Mouse (Mus musculus) left cerebral cortex, adult 8-10 months (tissue): Measurements from ENCODE around the gene Arl15. TPM values are rescaled to one million over a fixed set of nuclear protein-coding genes. Genes with fewer than 3 reads are reported as not detected.

ENCODE experiments used
- DNase-seq, 2 experiments: peaks; one replicate each; pipeline ENCODE4 v3.0.0; 2022; ENCODE audit warnings: low spot score in 2 of 2
- total RNA-seq, 4 experiments: library from RNA; stranded (reverse); gene quantifications; 2 replicates each; pipeline ENCODE4 v1.2.4; 2022

Arl15 gene
- total RNA-seq, 4 experiments from 2014 or later: 29.9 to 36.1 (median 33.4) TPM

DNA sequence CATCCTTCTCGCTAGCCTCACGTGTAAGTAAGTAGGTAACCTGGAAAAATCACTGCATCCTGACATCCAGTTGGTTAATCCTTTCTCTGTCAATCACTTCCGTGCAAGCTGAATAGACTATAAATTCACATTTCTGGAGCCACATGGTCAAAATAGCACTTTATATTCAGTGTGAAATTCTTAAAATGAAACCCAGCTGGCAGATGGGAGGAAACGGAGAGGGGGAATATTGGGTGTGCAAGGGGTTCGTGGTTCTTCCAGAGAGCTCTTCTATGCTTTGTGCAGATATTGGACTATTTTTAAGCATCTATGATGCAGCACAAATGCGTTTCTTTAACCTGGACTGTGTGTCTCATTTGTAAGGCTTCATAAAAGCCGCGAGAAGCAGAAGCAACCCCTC, 344.6 kb downstream of the Arl15 start:
- peak in 1 of 2 experiments; percentile 24 for DNase-seq

DNA sequence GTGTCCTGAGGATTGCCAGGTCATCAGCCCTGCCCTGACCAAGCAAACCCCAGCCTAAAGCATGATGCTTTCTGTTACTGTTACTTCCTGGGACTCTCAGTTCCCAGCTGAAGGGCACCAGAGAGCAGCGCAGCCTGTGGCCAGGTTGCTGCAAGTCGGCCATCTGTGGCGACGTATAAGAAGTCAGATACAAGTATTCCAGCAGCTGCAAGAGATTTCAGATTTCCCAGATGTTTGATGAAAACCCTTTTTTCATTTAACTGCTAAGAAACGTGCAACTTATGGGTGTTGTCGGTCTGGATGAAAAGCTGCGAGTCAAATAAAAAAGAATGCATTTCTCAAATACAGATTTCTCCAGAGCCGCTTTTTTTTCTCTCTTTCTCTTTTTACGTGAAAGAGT, 345.3 kb downstream of the Arl15 start:
- no peak for DNase-seq

DNA sequence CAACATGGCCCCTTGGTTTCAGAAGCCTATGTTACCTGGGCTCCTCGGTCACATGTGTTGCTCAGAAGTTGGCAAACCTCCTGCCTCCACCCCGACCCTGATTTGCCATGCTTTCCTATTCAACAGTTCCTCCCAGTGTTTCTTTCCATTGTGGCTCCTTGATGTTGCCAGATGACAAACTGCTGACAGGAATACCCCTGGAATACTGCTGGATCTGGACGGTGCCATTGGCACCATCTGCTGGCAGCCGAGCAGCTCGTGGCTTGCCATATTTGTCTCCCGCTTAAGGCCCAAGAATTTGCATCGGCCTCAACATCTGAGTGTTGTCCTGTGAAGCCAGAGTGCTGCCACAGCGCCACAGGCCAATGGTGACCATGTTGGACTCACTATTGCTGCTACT, 348.5 kb downstream of the Arl15 start:
- no peak for DNase-seq

DNA sequence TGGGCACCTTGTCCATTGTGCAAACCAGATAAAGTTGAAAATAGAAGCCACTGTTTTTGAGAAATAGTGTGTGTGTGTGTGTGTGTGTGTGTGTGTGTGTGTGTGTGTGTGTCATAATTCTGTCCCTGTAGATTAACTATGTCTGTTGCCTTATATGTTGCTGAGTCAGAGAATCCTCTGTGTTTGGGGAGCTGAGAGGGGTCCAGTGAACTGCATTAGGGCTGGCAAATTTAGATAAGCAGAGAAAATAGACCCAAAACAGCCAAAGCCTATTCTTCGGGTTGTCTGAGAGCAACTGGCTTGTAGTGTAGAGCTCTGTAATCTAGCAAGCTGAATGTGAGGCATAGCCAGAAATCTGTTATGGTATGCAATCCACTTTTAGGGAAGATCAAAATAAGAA, 348.9 kb downstream of the Arl15 start:
- DNase-seq: no peak

DNA sequence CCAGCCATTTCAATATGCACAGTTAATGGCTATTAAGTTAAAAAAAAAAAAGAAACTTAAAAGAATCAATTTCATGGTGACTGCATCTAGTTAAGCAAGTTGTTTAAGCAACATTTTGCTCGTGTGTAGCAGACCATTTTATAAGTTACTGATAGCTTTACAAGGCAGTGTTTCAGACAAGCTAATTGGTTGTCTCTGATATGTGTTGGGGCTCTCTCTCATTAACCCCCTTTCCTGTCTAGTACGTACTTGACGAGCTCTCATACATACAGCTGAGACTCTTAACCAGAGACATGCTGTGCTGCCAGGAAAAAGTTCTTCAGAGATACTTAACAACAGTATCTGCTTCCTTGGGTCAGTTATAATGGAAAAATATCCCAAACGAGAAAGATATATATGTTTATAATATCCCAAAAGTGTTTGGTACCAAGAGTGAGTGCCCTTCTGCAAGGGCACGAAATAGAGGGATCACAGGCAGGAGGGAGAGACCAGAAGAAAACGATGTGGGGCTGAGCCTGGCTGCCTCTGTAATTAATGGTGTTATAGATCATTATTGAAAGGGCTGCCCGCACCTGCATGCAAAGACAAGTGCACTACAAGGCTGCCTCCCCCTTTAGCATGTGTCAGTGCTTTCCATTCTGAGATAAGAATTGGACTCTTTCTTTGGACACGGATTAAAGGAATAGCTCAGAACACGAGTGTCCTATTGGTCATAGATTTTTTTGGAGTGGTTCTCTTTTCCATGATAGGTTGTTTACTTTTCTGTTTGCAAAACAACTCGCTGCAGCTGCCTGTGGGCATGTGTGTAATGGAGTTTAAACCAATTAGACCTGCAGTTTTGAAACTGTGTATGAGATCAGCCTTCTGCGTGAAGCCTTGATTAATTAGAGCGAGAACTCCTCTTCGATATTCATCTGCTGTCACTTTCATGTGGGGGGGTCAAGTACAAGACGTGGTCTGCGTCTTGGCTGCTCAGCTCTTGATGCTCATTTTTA, 350.0 kb downstream of the Arl15 start:
- DNase-seq: no peak

DNA sequence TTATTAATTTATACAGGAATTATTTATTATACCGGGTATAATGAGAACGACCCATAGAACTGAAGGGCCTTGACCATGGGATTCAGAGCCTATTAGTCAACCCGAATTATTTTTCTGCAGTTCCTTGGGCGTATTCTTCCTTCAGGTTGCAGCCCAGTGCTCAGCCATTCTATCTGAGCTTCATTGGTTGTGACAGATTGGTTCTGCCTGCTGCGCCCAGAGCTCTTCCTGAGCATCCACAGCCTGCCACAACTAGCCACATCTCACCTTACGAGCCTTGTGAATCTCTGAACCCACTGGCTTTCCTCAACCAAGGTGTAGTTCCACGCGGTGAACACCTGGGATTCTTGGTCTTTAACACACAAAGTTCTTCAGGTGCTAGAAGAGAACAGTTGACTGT, 350.9 kb downstream of the Arl15 start:
- no peak for DNase-seq

DNA sequence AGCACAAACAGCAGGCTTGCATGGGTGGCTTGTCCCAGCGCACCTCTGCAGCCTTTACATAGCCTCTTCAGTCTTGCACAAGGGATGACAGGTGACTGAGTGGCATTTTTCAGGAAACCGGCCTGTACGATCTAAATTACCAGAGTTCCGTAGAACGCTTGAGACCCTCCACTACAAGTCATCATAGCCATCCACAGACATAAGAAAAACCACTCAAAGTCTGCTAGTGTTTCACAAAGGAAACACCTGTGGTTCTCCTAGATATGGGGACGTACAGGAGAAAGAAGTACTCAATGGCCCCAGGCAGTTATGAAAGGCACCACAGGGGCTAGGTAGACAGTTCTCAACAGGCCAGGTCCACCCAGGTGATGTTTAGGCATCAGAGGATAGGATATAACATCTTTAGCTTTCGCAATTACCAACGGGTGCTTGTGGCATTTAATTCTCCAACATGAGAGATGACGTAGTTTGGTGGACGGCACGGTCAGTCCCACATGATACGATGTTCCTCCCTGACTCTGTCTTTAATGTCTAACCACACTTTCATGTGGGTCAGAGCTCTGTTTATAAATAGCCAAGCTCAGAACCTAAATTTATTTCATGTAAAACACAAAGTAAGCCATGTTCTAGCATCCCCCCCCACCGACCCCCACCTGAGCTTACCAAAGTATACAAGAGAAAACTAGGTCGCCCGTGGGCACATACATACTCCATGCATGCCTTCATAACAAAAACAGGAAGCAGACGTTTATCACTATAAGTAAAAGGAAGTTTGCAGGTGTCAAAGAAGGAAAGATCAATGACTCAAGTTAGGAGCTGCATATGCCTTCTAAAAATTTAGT, 356.8 kb downstream of the Arl15 start:
- no peak for DNase-seq

DNA sequence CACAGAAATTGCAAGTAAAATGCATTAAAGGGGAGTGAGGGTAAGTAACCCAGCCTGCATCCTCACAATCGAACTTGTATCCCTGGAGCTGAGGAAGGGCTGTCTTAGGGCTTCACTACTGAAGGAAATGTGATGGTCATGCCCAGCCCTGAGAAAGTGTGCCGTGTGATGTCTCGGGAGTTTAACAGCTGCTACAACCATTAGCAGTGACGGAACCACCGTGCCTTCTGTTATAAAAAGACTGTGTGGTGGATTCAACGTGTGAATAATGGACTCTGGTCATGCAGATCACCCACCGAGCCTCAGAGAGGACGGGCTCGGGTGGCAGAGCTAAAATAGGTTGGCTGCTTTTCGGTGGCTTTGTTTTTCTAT, 357.4 kb downstream of the Arl15 start:
- DNase-seq: no peak

DNA sequence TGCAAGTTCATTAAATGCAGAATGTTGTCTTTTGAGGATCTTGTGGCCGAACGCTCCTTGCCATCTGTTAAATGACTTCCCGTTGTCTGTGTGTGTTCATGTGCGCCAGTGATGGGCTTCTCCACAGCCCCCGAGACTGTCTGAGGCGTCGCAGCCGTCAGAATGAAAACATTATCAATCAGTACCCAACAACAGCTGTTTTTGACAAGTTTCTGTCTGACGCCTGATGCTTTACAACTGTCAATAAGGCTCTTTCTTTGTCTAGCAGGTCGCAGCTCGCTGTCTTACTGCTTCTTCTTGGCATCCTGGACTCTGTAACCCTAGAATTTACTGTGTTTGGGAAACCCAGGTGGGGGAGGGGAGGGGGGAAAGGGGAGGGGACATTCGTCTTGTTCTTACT, 362.4 kb downstream of the Arl15 start:
- DNase-seq: no peak

DNA sequence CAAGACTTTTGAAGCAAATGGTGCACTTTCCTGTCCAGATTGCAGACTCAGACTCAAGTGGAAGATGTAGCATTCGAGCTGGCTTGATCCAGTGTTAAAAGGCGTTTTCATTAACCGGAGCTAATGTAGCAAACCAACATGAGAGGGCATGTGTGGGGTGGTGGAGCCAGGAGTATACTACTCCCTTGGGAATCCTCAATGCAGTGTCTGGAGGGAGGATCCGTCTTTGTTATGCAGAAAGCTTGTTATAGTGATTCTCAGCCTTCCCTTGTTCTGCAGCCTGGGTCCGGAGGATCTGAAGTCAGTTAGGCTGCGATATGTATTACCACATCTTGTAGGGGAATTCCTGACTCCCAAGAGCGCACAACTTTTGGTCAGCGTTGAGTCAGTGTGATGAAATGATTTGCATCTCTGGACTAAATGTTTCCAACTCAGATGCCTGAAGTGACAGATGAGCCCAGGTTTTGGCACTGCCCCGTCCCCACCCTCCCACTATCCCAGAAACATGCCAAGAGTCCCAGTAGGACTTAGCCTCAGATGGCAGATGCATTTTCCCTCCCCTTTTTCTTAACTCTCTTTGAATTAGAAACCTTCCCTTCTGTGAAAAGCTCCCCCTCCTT, 363.9 kb downstream of the Arl15 start:
- no peak for DNase-seq

DNA sequence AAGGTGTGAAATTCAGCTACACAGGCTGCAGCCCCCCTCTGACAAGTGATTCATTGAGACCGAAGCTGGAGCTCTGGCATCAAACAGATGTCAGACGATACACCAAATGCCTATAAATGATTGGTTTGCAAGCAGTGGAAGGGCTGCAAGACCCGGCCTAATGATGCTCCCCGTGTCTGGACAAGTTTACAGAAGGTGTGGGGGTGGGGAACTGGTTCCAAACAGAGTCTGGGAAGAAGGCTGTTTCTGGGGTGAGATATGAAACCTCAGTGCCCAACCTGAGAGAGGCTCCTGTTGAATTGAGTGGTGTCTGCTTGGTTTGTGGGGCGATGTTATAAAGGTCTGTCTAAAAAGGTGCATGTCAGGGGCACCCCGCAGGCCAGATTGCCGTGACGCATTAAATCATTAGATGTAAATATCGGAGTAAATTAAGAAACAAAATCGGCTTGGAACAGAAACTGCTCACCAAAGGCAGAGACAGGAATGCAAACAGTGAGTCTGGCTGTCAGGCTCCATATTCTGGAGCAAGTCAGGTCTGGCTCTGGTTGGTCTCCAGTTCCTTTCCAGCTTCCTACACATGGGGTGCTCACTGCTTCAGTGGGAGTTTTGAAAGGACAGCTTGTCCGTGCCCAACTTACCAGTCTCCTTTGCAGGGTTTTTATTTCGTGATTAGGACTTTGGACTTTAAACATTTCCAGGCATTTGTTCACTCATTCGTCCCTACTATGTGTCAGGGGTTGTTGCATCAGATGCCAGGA, 365.5 kb downstream of the Arl15 start:
- no peak for DNase-seq

DNA sequence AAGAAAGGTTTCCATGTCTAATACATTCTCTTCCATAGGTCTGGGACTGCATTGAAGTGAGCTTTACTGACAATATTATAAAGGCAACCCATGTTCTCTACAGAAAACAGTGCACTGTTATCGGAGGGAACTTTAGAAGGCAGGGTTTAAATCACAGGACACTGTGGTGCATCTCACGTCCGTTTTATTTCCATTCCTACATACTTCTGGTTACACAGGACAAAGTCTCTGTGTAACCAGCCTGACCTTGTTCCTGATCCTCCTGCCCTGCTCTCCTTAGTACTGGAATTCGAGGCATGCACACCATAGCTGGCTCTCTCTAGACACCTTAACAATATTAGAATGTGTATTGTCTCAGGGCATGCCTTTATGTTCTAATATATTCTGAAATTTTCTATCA, 368.4 kb downstream of the Arl15 start:
- DNase-seq: no peak

DNA sequence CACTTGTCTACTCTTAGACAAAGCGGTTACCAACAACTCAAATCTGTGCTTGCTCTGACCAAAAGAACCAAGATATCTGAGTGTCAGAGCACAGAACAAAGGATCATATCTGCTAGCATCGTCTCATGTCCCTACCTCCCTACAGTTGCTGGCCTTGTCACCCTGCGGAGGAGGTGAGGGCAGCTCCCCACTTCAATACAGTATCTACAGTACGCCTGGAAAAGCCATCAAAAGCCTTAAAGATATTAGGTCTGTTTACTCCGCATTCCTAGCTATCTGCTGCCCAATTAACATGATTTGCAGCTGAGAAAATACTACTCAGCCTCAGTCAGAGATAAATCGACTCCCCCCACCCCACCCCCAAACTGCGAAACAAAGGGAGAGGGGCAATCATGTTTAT, 371.3 kb downstream of the Arl15 start:
- DNase-seq: no peak

DNA sequence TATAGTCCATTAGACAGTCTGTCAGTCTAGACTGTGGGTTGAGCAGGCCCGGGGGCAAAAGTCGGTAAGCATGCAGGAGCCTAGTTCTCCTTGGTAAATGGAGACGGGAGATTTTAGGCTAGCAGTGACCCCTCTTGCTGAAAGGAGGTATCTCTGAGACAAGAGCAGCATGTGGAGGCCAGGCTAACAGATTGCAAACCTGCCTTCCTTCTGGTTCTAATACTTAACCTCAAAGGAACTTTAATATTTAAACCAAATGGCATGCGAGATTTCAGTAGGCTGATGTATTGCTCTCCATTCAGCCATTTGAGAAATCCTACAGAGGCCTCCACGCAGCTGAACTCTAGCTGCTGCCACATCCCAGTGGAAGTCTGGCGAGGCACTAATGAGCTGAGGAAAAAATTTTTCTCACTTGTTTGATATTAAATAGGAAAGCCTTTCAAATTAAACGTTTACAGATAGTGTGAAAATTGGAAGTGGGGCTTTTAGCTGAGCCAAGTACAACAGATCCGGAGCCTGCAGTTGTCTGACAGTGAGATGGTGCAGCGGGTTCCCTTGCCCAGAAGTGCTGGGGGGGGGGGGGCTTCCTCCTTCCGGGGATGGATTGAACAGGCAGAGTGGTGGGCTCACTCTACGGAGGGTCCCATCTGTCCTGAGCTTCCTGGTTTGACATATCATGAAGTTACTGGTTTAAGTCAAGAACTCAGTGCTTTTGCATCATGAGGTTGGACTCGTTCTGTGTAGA, 372.3 kb downstream of the Arl15 start:
- no peak for DNase-seq

DNA sequence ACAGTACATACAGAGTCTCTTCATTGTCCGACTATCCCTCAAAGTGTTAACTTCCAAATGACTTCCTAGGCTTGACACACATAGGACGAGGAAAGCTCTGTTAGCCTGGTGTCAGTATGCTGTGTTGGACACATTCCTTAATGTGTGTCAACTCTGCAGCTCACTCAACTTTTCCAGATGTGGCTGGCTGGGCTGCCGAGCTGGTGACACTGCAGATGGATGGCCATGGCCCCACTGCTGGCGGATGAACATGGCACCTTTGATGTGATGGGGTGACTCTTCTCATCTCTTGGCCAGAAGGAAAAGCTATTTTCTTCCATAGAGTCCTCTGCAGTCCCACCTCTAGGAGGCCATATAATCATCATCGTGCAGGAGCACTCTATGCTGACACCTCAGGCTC, 375.8 kb downstream of the Arl15 start:
- DNase-seq: no peak

DNA sequence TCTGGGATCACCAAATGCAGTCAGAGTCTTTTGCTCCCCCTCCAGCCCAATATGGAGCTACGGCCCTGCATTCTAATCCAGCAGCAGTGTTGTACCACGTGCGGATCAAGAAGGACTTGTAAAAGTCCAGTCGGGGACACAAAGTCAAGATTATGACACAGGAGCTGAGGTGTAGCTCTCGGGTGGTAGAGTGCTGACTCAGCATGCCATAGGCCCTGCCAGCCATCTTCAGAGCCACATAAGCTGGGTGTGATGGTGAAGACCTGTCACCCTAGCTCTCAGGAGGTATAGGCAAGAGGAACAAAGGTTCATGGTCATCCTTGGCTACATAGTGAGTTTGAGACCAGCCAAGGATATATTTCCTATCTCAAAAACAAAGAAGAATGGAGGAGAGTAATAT, 377.2 kb downstream of the Arl15 start:
- DNase-seq: no peak

DNA sequence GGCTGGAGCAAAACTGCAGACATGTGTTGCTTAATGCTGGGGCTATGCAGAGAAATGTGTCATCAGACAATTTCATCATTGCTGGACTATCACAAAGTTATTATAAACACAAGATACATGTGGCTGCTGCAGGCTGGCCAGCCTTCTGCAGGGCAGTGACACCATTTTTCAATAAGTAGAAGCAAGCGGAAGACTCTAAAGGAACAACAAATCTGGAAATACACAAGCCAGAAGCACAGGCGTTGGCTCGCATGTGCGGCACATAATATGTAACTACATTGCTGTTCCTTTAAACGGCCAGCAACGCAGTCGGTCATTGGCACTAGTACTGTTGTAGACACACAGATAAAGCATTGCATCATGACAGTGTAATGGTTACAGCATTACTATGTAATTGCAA, 393.8 kb downstream of the Arl15 start:
- DNase-seq: no peak

DNA sequence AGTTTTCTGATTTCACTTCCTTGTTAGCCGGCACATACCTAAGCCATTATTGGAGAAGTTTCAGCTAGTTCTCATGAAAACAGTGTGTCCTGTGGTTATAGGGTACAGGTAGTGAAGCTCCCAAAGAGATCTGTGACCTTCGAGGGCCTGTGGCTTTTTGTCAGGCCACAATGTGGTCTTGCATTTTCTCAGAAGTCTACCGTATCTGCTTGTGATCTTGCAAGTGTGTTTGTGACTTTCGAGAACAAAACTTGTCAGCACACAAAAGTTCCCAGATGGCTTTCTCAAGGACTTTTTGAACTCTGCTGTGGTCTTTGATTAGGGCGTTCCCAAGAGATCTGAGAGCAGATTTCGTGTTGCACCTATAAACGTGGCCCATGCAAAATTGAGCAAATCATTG, 394.5 kb downstream of the Arl15 start:
- DNase-seq: no peak

DNA sequence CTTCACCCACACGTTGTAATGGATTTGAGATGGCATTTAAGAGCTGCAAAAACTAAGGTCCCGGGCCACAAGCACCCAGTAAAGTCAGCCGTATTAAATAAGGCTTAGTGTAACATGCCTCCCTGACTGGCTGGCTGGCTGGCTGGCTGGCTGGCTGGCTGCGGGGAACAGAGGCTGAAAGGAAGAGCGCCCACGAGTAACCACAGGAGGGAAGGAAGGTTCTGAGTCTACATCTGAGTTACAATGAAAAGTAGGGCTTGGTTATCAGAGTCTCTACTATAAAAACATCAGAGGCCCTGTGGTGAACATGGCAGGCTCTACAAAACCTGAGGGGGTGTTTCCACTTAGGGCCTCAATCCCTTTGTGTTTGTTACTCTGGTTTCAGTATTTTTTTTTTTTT, 395.1 kb downstream of the Arl15 start:
- DNase-seq: no peak

DNA sequence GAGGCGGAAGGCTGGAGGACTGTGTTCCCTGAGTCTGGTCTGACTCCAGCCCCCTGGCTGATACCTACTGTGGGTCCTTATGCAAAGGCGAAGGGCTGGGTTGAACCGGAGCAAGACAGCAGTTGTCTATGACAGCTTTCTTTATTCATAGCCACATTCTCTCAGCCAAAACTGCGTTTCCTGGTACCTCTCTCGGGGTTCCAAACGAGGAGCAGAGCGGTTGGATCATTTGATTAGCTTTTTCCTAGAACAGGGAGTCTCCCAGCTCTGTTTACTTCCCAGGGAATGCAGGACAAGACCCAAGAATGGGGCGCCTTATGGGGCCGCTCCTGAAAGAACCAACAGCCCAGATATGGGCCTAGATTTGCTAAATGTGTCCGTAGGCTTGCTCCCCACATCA, 396.6 kb downstream of the Arl15 start:
- DNase-seq: no peak
